Mouse (Mus musculus) thymus, postnatal 0 days (tissue): ENCODE measurements around the gene Psmd9. TPM values are rescaled to one million over a fixed set of nuclear protein-coding genes. Genes with fewer than 3 reads are reported as not detected.
"Not testable (repeated sequence)": the region's sequence is repeated elsewhere in the genome, so short reads cannot be mapped to it uniquely, and the experiment has no call there.

Experiments used
- DNase-seq: peaks from one replicate; pipeline ENCODE4 v3.0.0-alpha.2; 2015; ENCODE audit warnings: low spot score
- polyA plus RNA-seq: library from polyadenylated mRNA; unstranded; fragments of >200 nt; fragmentation: Nextera tagmentation; extraction: Ambion mirVana; gene quantifications from 2 replicates; pipeline ENCODE4 v1.2.1, GENCODE M21; 2015

Gene Psmd9
- polyA plus RNA-seq, 1 experiment from 2014 or later: 94.1 TPM

DNA sequence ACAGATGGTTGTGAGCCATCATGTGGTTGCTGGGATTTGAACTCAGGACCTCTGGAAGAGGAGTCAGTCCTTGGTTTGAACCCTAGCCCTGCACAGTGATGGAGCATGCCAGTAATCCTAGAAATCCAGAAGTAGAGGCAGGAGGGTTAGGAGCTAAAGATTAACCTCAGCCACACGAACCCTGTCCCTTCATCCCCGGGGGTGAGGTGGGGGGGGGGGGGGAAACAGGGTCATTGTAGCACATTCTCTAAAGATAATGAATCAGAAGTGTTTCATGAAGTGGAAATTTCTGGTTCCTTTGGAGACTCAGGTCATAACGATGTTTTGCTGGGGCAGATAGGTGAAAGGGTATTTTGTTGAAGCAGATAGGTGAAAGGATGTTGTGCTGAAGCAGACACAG lies 21.7 kb downstream of the Psmd9 start:
- no peak for DNase-seq

GRCm38 (mm10) chr5:123191427-123191826 lies 22.2 kb downstream of the Psmd9 start:
- no peak for DNase-seq

GRCm38 (mm10) chr5:123192606-123193150 lies 23.5 kb downstream of the Psmd9 start:
- no peak for DNase-seq

GRCm38 (mm10) chr5:123193436-123193835 lies 24.2 kb downstream of the Psmd9 start:
- no peak for DNase-seq

GRCm38 (mm10) chr5:123194856-123195255 lies 25.6 kb downstream of the Psmd9 start:
- no peak for DNase-seq

GRCm38 (mm10) chr5:123195500-123196000 lies 26.3 kb downstream of the Psmd9 start:
- no peak for DNase-seq

GRCm38 (mm10) chr5:123196746-123197145 lies 27.5 kb downstream of the Psmd9 start:
- no peak for DNase-seq

DNA sequence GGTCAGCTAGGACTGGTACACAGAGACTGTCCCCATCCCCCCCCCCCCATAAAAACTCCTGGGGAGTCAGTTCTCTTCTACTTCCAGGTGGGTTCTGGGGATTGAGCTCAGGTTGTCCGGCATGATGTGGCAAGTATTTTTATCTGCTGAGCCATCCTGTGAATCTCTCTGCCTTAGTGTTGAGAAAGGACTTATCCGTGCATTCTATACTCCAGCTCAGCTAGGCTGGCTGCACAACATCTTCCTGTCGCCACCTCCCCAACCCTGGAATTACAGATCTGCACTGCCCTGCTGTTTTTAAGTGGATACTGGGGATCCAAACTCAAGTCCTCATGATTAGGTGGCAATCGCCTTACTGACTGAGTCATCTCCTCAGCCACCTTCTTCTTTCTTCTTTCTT lies 29.3 kb downstream of the Psmd9 start:
- no peak for DNase-seq

- not testable (repeated sequence) for DNase-seq
These were observed 31.8 kb downstream of the Psmd9 start for GRCm38 (mm10) chr5:123200816-123201522.

- DNase-seq: no peak
These were observed 32.3 kb downstream of the Psmd9 start for GRCm38 (mm10) chr5:123201523-123201892.

DNA sequence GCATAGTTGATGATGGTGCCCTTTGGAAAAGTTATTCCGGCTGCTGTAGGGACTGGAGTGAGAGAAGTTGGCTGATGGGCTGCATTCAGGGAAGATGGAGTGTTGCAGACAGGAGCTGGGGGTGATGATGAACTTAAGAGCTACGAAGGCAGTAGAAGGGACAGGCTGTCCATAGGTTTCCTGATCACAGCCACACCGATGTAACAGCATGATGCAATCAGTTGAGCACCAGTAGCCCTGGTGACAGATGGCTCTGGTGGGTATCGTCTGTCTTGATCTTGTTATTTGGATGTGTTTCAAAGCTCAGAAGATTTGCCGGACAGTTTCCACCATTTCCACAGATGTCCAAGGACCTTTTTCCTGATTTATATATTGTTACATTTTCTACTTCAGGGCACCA lies 32.8 kb downstream of the Psmd9 start:
- no peak for DNase-seq

DNA sequence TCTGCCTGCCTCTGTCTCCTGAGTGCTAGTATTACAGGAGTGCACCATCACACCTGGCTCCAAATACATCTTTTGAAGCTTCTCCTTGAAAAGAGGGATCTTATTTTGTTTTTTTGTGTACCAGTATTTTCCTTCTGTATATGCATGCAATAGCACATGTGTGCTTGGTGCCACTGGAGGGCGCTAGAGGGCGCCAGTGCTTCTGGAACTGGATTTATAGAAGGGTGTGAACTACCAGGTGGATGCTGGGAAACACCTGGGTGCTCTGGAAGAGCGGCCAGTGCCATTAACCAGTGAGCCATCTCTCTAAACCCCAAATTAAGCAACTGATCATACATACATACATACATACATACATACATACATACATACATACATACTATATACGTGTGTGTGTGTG lies 33.6 kb downstream of the Psmd9 start:
- not testable (repeated sequence) for DNase-seq

GRCm38 (mm10) chr5:123203591-123203990 lies 34.4 kb downstream of the Psmd9 start:
- DNase-seq: not testable (repeated sequence)

DNA sequence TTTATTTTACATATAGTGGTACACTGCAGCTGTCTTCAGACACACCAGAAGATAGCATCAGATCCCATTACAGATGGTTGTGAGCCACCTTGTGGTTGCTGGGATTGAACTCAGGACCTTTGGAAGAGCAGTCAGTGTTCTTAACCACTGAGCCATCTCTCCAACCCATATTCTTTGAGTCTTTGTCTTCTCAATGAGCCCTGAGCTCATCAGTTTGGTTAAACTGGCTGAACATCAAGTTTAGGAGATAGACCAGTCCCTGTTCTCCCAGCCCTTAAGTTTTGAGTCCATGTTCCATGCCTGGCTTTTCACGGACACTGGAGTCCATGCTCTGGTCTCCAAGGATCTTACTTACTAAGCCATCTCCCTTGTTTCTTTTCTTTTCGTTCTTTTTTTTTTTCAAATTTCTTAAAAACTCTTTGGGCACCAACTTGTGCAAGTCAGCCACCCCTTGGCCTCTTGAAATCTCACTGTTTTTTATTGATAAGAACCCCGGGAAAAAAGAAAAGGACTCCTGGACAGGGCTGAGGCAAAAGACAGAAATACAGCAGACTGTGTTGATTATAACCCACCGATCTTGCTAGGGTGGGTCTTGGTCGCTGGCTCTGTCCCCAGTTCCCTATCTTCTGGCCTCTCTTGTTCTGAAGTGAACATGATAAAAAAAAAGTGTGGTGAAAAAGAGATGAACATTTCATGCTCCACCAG lies 53.3 kb downstream of the Psmd9 start:
- DNase-seq: not testable (repeated sequence)

- DNase-seq: no peak
These were observed 53.8 kb downstream of the Psmd9 start for GRCm38 (mm10) chr5:123223051-123223410.

DNA sequence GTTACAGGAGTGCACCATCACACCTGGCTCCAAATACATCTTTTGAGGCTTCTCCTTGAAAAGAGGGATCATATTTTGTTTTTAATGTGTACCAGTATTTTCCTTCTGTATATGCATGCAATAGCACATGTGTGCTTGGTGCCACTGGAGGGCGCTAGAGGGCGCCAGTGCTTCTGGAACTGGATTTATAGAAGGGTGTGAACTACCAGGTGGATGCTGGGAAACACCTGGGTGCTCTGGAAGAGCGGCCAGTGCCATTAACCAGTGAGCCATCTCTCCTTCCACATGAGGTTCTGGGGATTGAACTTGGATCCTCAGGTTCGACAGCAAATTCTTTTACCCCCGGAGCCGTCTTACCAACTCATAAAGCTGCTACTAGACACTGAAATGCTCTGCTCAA lies 54.6 kb downstream of the Psmd9 start:
- DNase-seq: not testable (repeated sequence)

DNA sequence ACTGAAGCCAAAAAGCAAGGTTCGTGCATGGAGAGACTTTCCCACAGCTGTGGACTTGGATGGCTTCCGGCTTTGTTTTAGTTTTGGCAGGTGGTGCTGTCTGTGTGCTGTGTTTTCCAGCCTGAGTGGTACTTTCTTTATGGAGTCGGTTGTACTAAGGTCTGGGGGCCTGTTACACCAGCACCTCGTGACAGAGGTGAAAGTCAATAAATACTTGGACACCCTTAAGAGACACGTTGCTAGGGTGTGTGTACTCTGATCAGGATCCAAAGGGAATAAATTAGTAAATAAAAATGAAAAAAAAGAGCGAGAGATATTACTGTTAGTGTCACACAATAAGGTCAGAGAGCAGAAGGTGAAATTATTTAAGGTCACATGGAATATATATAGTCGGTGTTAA lies 57.6 kb downstream of the Psmd9 start:
- no peak for DNase-seq

GRCm38 (mm10) chr5:123227762-123228523 lies 58.7 kb downstream of the Psmd9 start:
- peak; percentile 91 for DNase-seq

DNA sequence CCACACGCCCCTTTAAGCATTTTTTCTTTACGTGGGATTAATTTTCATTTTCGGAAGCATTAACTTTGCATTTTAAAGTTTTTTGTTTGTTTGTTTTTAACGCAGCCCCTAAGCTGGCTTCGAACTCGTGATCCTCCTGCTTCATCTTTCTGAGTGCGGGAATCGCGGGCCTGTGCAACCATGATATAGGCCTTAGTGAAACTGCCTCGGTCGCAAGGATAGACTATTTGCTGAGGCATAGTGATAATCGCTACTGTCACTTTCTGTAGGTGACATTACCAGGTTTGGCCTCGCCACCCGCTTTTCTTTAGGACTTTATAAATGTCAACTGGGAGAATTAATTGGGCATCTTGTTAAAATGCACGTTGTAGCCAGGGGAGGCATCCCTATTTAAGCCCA lies 59.3 kb downstream of the Psmd9 start:
- DNase-seq: peak; percentile 9

- no peak for DNase-seq
These were observed 60.1 kb downstream of the Psmd9 start for GRCm38 (mm10) chr5:123229296-123229695.

GRCm38 (mm10) chr5:123232180-123232579 lies 63.0 kb downstream of the Psmd9 start:
- no peak for DNase-seq

DNA sequence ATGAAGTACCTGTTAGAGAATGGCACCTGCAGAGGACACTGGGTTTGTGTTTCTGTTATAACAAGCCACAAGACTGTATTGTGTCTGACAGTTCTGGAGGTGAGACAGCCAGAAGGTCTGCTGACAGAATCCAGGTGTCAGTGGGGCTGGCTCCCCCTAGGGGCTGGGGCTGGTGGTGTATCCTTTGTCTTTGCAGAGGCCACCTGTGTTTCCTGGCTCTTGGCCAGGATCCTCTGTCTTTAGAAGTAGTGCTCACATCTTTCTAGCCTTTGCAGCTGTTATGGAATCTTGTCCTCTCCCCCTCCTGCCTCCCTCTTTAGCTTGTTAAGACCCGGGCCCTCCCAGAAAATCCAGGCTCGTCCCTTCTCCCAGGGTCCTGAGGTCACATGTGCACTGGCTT lies 66.5 kb downstream of the Psmd9 start:
- DNase-seq: peak; percentile 89
